Mouse (Mus musculus) midbrain, embryonic 12.5 days (tissue): ENCODE data around the gene Coasy. TPM values are rescaled to one million over a fixed set of nuclear protein-coding genes. Genes with fewer than 3 reads are reported as not detected.
A peak's percentile ranks its signal among the peaks of the same experiment; 100 is the strongest.
"Not testable (repeated sequence)": the region's sequence is repeated elsewhere in the genome, so short reads cannot be mapped to it uniquely, and the experiment has no call there.

Experiments used
- ATAC-seq: fragments of 200-750 bp; cut with Nextera tagmentation; 2 replicates; pipeline ENCODE4 v1.8.0; 2017; ENCODE audit warnings: low read depth, moderate TSS enrichment, moderate library complexity; ENCODE audit not compliant: low FRiP score
- H3K27ac ChIP-seq: fragments of 300-500 bp; sonication (generic); replicated peaks from 2 replicates; pipeline ENCODE4 v1.5.1; 2016; ENCODE audit warnings: mild to moderate bottlenecking
- H3K27me3 ChIP-seq: fragments of 300-500 bp; sonication (generic); 2 replicates; pipeline ENCODE4 v1.6.1; 2016; ENCODE audit warnings: mild to moderate bottlenecking
- H3K36me3 ChIP-seq: fragments of 300-500 bp; sonication (generic); 2 replicates; pipeline ENCODE4 v1.6.1; 2016
- H3K4me1 ChIP-seq: fragments of 300-500 bp; sonication (generic); 2 replicates; pipeline ENCODE4 v1.6.1; 2016
- H3K4me2 ChIP-seq: fragments of 300-500 bp; sonication (generic); replicated peaks from 2 replicates; pipeline ENCODE4 v1.6.1; 2016; ENCODE audit warnings: mild to moderate bottlenecking, moderate library complexity
- H3K4me3 ChIP-seq: fragments of 300-500 bp; sonication (generic); 2 replicates; pipeline ENCODE4 v1.5.1; 2016; ENCODE audit warnings: mild to moderate bottlenecking
- H3K9ac ChIP-seq: fragments of 300-500 bp; sonication (generic); replicated peaks from 2 replicates; pipeline ENCODE4 v1.6.1; 2016; ENCODE audit warnings: mild to moderate bottlenecking, moderate library complexity
- H3K9me3 ChIP-seq: fragments of 300-500 bp; sonication (generic); 2 replicates; pipeline ENCODE4 v1.6.1; 2016; ENCODE audit warnings: mild to moderate bottlenecking
- WGBS: fragments of 180-500 bp; shearing (Covaris S2); methylation state at CpG from one replicate; pipeline ENCODE4 v1.1.7; 2016; 5-methylcytosine and 5-hydroxymethylcytosine counted together
- polyA plus RNA-seq: library from polyadenylated mRNA; unstranded; fragments of >200 nt; fragmentation: Nextera tagmentation; extraction: Ambion mirVana; gene quantifications from 2 replicates; pipeline ENCODE4 v1.2.1, GENCODE M21; 2016

Coasy gene
- polyA plus RNA-seq, 1 experiment from 2014 or later: 53.9 TPM

DNA sequence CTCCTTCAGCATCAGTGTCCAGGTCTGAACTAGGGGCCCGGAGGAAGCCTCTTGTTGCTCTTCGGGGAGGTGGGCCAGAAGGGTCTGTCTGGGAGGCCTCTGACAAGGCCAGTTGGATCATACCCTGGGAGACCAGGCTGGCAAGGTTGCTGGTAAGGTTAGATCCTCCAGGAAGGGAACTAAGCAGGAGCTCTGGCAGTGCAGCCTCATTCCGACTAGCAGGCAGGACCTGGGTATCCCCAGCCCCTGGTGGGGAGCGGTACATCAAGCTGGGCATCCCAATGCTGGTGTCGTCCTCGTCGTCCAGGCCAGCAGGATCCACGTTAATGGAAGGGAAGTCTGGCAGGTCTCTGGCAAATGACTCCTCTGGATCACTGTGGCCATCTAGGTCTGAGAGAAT lies 15.9 kb downstream of the Coasy start:
- Histone ChIP-seq H3K36me3 (peaks cover 69% of the 10 kb centered on the region), H3K27ac (no peak overlapping the region), H3K9ac (no peak overlapping the region), H3K9me3 (no peaks in the 10 kb centered on the region), H3K4me1 (peaks cover 20% of the 10 kb centered on the region), H3K27me3 (no peaks in the 10 kb centered on the region), H3K4me2 (no peak overlapping the region), H3K4me3 (no peak overlapping the region)
- no peak for ATAC-seq
- 97% methylated on average over 8 of the region's 8 CpGs for WGBS

DNA sequence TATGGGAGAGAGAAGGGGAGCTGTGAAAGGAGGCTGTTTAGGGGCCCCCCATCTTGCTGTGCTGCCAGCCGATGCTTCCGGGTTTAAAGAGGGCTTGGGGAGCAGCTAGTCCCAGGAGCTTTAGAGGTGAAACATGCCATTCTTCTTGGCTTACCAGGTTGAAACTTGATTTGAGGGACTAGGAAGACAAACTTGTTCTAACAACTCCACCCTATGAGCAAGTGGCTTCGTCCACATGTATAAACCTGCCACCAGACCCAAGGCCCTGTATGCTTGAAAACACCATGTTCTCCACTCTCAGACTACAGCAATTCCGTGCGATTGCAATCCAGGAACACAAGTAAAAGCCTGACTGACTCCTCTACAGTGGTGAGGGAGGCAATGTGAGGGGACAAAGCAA lies 20.6 kb downstream of the Coasy start:
- no peaks in the 10 kb centered on the region for H3K27me3 ChIP-seq
- H3K4me2 ChIP-seq: no peak overlapping the region
- no peaks in the 10 kb centered on the region for H3K4me1 ChIP-seq
- H3K9ac ChIP-seq: no peak overlapping the region
- H3K4me3 ChIP-seq: no peak overlapping the region
- ATAC-seq: no peak
- H3K27ac ChIP-seq: no peak overlapping the region
- 95% methylated on average over 5 of the region's 5 CpGs for WGBS
- H3K36me3 ChIP-seq: peaks cover 62% of the 10 kb centered on the region
- no peaks in the 10 kb centered on the region for H3K9me3 ChIP-seq

DNA sequence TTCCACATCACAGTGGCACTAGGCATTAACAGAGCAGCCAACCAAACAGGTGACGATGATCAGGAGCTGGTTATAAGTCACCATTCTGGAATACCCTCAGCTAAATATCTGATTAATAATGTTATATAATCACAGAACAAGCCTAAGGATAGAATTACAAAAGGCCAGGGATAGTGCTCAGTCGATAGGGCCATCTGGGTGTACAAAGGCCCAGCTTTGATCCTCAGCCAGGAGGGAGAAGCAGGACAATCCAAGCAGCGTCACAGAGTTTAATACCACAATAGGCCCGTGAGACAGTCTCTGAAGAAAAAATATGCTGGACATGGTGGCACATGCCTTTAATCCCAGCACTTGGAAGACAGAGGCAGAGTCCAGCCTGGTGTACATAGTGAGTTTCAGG lies 27.0 kb downstream of the Coasy start:
- WGBS: 62% methylated on average over 4 of the region's 4 CpGs
- H3K9me3 ChIP-seq: no peaks in the 10 kb centered on the region
- H3K36me3 ChIP-seq: peaks cover 8% of the 10 kb centered on the region; the same call in 1 of the 2 replicates
- no peak overlapping the region for H3K4me3 ChIP-seq
- no peak for ATAC-seq
- H3K27ac ChIP-seq: no peak overlapping the region
- H3K9ac ChIP-seq: no peak overlapping the region
- H3K27me3 ChIP-seq: no peaks in the 10 kb centered on the region
- no peak overlapping the region for H3K4me2 ChIP-seq
- H3K4me1 ChIP-seq: no peaks in the 10 kb centered on the region

DNA sequence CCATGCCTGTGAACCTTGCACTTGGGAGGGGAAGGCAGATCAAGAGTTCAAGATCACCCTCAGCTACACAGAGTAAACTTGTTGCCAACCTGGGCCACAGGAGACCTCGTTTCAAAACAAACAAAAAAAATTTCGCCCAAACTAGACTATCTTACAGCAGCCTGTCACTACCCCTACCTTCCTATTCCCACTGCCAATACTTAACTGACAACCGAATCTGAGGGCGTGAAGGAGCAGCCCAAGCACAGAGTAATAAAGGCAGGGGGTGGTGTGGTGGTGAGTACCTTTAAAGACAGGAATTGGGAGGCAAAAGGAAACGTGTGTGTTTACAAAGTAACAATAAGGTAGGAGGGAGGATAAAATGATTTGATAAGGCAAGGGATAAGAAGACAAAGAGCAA lies 28.3 kb downstream of the Coasy start:
- no peak overlapping the region for H3K27ac ChIP-seq
- no peaks in the 10 kb centered on the region for H3K27me3 ChIP-seq
- H3K36me3 ChIP-seq: peaks cover 3% of the 10 kb centered on the region; the same call in 1 of the 2 replicates
- no peaks in the 10 kb centered on the region for H3K9me3 ChIP-seq
- no peak for ATAC-seq
- H3K4me1 ChIP-seq: peaks cover 10% of the 10 kb centered on the region
- no peak overlapping the region for H3K4me2 ChIP-seq
- 69% methylated on average over 5 of the region's 5 CpGs for WGBS
- no peak overlapping the region for H3K4me3 ChIP-seq
- no peak overlapping the region for H3K9ac ChIP-seq

DNA sequence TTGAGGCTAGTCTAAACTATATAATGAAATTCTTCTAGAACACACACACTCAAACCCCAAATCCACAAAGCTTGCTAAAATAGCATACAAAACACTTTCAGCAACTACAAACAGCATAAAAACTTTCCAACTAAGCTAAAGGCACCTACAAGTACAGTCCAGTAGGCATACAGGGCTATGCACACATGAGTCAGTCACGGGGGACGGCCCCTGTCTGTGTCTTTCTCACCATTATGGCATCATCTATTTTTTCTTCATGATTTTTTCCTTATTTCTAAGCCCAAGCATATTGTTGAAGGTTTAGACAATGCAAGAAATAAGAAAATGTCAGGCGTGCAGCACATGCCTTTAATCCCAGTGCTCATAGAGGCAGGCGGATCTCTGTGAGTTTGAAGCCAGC lies 28.8 kb downstream of the Coasy start:
- Histone ChIP-seq H3K36me3 (0 out of 2 replicates have a peak, but pooled peaks cover 3% of the 10 kb centered on the region), H3K4me1 (peaks cover 14% of the 10 kb centered on the region), H3K27ac (no peak overlapping the region), H3K4me3 (no peak overlapping the region), H3K9me3 (no peaks in the 10 kb centered on the region), H3K27me3 (no peaks in the 10 kb centered on the region), H3K4me2 (no peak overlapping the region), H3K9ac (no peak overlapping the region)
- ATAC-seq: no peak
- WGBS: 93% methylated on average over 4 of the region's 4 CpGs

DNA sequence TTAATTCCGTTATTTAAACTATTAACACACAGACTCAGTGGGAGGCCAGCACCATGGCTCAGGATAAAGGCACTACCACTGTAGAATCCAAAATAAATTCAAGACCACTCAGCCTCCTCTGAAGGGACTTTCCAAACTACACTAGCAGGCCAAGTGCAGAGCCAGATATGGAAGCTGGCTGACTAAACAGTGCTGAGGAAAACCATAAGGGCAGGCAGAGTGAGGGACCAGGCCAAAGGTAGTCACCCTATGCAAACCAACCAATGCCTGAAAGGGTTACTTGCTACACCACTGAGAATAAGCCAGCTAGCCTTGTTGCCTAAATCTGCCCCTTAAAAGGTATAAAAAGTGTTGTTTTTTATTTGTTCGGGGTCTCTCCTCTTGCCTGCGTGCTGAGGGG lies 29.8 kb downstream of the Coasy start:
- WGBS: 89% methylated on average over 3 of the region's 3 CpGs
- H3K4me2 ChIP-seq: no peak overlapping the region
- H3K27ac ChIP-seq: no peak overlapping the region
- no peak overlapping the region for H3K9ac ChIP-seq
- H3K9me3 ChIP-seq: no peaks in the 10 kb centered on the region
- ATAC-seq: no peak
- H3K4me1 ChIP-seq: peaks cover 16% of the 10 kb centered on the region
- H3K36me3 ChIP-seq: peaks cover 3% of the 10 kb centered on the region; the same call in 1 of the 2 replicates
- no peak overlapping the region for H3K4me3 ChIP-seq
- H3K27me3 ChIP-seq: no peaks in the 10 kb centered on the region

DNA sequence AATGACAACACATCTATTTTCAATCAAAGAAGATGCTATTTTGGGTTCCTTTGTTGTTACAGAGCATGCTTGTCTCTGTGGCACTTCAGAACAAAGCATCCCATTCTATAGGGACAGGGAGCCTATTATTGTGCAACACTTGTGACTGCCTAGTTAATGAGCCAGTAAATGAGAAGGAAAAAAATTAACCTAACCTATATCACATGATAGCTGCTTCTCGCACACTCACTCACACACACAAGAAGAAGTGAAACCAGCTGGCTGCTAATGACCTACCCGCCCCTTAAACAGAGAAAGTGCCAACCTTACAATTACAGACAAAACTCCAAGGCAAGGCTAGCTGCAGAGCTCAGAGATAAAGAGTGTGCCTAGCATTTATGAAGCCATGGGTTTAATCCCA lies 33.2 kb downstream of the Coasy start:
- Histone ChIP-seq H3K36me3 (peaks cover 3% of the 10 kb centered on the region; the same call in 1 of the 2 replicates), H3K27ac (0 out of 2 replicates have a peak overlapping the region, but pooled peaks have one; percentile 39), H3K9ac (no peak overlapping the region), H3K9me3 (no peaks in the 10 kb centered on the region), H3K4me3 (no peak overlapping the region), H3K4me1 (peaks cover 37% of the 10 kb centered on the region), H3K27me3 (no peaks in the 10 kb centered on the region), H3K4me2 (no peak overlapping the region)
- no peak for ATAC-seq
- WGBS: 71% methylated on average over 2 of the region's 2 CpGs

DNA sequence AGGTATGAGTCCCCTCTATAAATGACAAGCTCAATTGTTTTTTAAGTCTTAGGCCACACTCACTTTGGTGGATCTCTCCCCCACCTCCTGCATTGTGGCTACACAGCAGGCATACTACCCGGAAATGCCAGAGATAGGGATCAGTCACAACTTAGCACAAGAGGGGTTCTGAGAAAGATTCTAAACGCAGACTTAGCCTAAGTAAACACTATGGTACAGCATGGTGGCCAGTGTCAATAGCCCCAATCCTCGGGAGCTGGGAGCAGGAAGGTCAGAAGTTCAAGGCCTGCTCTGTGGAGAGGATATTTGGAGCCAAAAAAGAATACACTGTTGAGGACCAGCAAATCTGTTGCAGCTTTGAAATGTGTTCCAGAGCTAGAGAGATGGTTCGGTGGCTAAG lies 35.7 kb downstream of the Coasy start:
- Histone ChIP-seq H3K27me3 (no peaks in the 10 kb centered on the region), H3K4me1 (peaks cover 44% of the 10 kb centered on the region), H3K36me3 (peaks cover 11% of the 10 kb centered on the region), H3K9me3 (no peaks in the 10 kb centered on the region), H3K27ac (no peak overlapping the region), H3K4me2 (peak overlapping the region; percentile 97), H3K9ac (peak overlapping the region; percentile 95; the same call in 1 of the 2 replicates), H3K4me3 (peak overlapping the region; percentile 91)
- ATAC-seq: no peak
- 49% methylated on average over 4 of the region's 4 CpGs for WGBS

DNA sequence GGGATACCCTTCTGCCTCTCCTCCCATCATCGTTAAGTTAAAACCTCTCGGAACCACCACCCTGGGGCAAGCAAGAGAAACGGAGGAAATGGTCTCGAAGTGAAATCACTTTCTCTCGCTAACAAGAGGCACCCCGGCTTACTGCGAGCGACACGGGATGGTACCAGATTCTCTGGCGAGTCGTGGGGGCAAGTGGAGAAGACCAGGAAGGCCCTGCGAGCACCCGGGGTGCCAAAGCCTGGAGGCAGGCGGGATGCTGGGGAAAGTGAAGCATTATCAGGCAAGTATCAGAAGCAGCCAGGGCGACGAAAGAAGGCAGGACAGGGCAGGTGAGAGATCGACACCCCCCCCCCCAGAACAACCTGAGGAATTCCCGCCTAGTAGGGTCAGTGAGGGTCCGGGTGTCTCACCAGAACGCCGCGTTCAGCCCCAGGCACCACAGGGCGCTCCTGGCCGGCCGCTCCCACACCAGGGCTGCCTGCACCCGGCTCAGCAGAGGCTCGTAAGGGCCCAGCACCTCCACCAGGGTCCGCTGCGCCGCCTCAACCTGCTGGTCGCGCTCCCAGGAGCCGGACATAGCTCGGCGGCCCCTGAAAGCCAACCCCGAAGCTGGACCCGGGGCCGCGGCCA lies 36.9 kb downstream of the Coasy start:
- H3K36me3 ChIP-seq: peaks cover 21% of the 10 kb centered on the region

DNA sequence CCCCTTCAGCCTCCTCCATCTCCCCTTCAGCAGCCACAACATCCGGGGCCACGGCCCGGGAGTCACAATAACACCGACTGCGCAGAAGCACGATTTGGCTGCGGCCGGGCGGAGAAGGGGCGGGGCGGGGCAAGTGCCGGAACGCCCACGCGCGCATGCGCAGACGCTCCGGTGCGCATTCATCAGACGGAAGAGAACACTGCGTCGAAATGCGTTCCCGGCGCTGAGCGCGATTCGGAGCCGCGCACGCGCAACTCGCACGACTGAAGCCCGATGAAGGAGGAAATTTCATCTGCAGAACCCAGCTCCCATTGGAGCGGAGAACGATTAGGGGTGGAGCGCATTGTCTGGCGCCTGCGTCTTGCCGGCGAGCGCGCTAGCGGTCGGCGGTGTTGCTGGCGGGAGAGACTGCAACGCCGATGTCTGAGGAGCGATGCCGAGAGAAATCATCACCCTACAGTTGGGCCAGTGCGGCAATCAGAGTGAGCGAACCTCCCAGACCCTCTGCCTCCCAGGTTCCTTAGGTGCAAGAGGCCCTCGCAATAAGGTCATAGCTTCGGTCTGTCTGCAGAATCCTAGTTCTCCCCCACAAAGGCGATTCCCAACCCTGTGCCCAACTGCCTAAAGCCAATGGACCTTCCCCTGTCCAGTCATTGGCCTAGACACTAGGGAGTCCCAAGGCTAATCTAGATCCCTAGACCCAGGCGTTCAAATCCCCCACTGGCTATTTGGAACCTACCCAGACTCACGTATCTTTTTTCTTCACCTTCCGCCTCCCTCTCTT lies 37.6 kb downstream of the Coasy start, which contains the start of the genes Retreg3 and Tubg1:
TSS of gene Retreg3 (minus strand) at position 133 of the 784 bp plus-strand sequence.
TSS of gene Tubg1 (plus strand) at position 178 of the 784 bp plus-strand sequence.
- Histone ChIP-seq H3K4me1 (peaks cover 42% of the 10 kb centered on the region), H3K4me2 (peak within 1 kb of the TSS; percentile 97), H3K9me3 (no peaks in the 10 kb centered on the region), H3K9ac (peak within 1 kb of the TSS; percentile 95), H3K27me3 (no peaks in the 10 kb centered on the region), H3K27ac (peak within 1 kb of the TSS; percentile 92), H3K4me3 (peak within 1 kb of the TSS; percentile 91), H3K36me3 (peaks cover 26% of the 10 kb centered on the region)
- WGBS: 0% methylated on average over 61 of the region's 61 CpGs
- peak; percentile 95 for ATAC-seq

More for the DNA sequence above, 36.9 kb downstream of the Coasy start:
- H3K4me3 ChIP-seq: peak overlapping the region; percentile 91
- H3K27ac ChIP-seq: peak overlapping the region; percentile 84
- H3K4me1 ChIP-seq: peaks cover 44% of the 10 kb centered on the region
- peak; percentile 83 for ATAC-seq
- peak overlapping the region; percentile 95 for H3K9ac ChIP-seq
- no peaks in the 10 kb centered on the region for H3K27me3 ChIP-seq
- H3K4me2 ChIP-seq: peak overlapping the region; percentile 97
- WGBS: under 1% methylated on average over 39 of the region's 39 CpGs
- H3K9me3 ChIP-seq: no peaks in the 10 kb centered on the region

DNA sequence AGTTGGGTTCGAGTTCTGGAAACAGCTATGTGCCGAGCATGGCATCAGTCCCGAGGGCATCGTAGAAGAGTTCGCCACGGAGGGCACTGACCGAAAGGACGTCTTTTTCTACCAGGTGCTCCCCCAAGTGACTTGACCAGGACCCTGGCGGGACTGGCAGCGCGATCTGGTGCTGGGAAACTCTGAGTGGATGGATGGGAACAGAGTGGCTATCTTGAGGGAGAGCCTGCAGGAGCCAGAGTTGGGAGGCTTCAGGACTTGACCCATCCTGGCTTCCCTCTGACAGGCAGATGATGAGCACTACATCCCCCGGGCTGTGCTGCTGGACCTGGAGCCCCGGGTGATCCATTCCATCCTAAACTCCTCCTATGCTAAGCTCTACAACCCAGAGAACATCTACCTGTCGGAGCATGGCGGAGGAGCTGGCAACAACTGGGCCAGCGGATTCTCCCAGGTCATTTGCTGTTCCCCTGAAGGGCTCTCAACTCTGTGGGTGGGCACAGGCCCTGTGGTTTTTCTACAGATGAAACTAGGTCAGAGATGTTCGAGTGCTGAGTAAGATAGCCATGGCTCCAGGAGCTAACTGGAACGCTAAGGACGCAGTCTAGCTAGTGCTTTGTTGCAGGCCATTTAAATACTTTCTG lies 38.3 kb downstream of the Coasy start:
- peak overlapping the region; percentile 97 for H3K4me2 ChIP-seq
- H3K36me3 ChIP-seq: peaks cover 33% of the 10 kb centered on the region
- peak overlapping the region; percentile 91 for H3K4me3 ChIP-seq
- no peaks in the 10 kb centered on the region for H3K9me3 ChIP-seq
- peak overlapping the region; percentile 87 for H3K9ac ChIP-seq
- WGBS: 25% methylated on average over 19 of the region's 19 CpGs
- no peak for ATAC-seq
- H3K27me3 ChIP-seq: no peaks in the 10 kb centered on the region
- H3K4me1 ChIP-seq: peaks cover 35% of the 10 kb centered on the region
- peak overlapping the region; percentile 92 for H3K27ac ChIP-seq

DNA sequence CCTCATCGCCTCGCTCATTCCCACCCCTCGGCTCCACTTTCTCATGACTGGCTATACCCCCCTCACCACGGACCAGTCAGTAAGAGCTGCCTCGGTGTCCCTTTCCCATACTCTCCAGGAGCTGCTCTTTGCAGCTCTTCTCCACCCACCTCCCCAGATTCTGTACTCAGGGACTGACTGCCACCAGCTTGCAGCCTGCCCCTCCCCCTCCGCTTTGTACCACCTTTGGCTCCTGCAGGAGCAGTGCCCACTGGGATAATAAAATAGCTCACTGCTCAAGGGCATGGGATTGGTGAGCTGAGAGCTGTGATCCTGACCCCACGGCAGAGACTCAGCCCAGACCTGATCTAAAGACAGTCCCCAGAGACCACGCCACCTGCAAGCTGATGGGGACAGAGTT lies 42.1 kb downstream of the Coasy start:
- H3K4me2 ChIP-seq, H3K27me3 ChIP-seq, H3K9me3 ChIP-seq, H3K4me3 ChIP-seq, H3K27ac ChIP-seq, ATAC-seq, H3K9ac ChIP-seq: not testable (repeated sequence)
- 94% methylated on average over 8 of the region's 8 CpGs for WGBS
- Histone ChIP-seq H3K4me1 (peaks cover 10% of the 10 kb centered on the region), H3K36me3 (peaks cover 51% of the 10 kb centered on the region)
